Mouse (Mus musculus): ENCODE data around the gene Ube4a.

- TF ChIP-seq CTCF (IDR thresholded peaks at IDR 0.05; ENCODE audit: low read depth) (no peak), EP300 (optimal IDR thresholded peaks at IDR 0.05) (no peak)
Observed at GRCm38 (mm10) chr9:44914706-44915105, 50.7 kb downstream of the Ube4a start.
